Mouse (Mus musculus) hindbrain, embryonic 10.5 days (tissue): ENCODE results near the gene Mgll. TPM values are rescaled to one million over a fixed set of nuclear protein-coding genes. Genes with fewer than 3 reads are reported as not detected.

ENCODE experiments used
- DNase-seq: peaks from one replicate; pipeline ENCODE4 v3.0.0-alpha.2; 2017; ENCODE audit warnings: low spot score
- H3K27ac ChIP-seq: fragments of 300-500 bp; sonication (generic); 2 replicates; pipeline ENCODE4 v1.5.1; 2016; ENCODE audit warnings: mild to moderate bottlenecking, moderate library complexity
- H3K27me3 ChIP-seq: fragments of 300-500 bp; sonication (generic); 2 replicates; pipeline ENCODE4 v1.6.1; 2016; ENCODE audit warnings: mild to moderate bottlenecking; ENCODE audit not compliant: poor library complexity, insufficient read depth, severe bottlenecking
- H3K36me3 ChIP-seq: fragments of 300-500 bp; sonication (generic); 2 replicates; pipeline ENCODE4 v1.6.1; 2016; ENCODE audit warnings: mild to moderate bottlenecking, moderate library complexity
- H3K4me1 ChIP-seq: fragments of 300-500 bp; sonication (generic); replicated peaks from 2 replicates; pipeline ENCODE4 v1.6.1; 2016; ENCODE audit warnings: mild to moderate bottlenecking
- H3K4me3 ChIP-seq: fragments of 300-500 bp; sonication (generic); 2 replicates; pipeline ENCODE4 v1.5.1; 2016; ENCODE audit warnings: mild to moderate bottlenecking, moderate library complexity
- H3K9me3 ChIP-seq: fragments of 300-500 bp; sonication (generic); 2 replicates; pipeline ENCODE4 v1.6.1; 2016; ENCODE audit warnings: mild to moderate bottlenecking, moderate library complexity
- WGBS: fragments of 180-500 bp; shearing (Covaris S2); methylation state at CpG from one replicate; pipeline ENCODE4 v1.1.7; 2016; 5-methylcytosine and 5-hydroxymethylcytosine counted together
- polyA plus RNA-seq: library from polyadenylated mRNA; unstranded; fragments of >200 nt; fragmentation: Nextera tagmentation; extraction: Ambion mirVana; gene quantifications from 2 replicates; pipeline ENCODE4 v1.2.1, GENCODE M21; 2016

Gene Mgll
- polyA plus RNA-seq, 1 experiment from 2014 or later: 4.3 TPM

- WGBS: 83% methylated on average over 15 of the region's 15 CpGs
- H3K27me3 ChIP-seq: peaks cover 14% of the 10 kb centered on the region
- H3K4me1 ChIP-seq: peaks cover 81% of the 10 kb centered on the region
- no peaks in the 10 kb centered on the region for H3K36me3 ChIP-seq
- H3K9me3 ChIP-seq: no peaks in the 10 kb centered on the region
- no peak overlapping the region for H3K4me3 ChIP-seq
- peak overlapping the region; percentile 54; the same call in 1 of the 2 replicates for H3K27ac ChIP-seq
- no peak for DNase-seq
Observed at GRCm38 (mm10) chr6:88786732-88787445, 62.7 kb downstream of the Mgll start.

GRCm38 (mm10) chr6:88787496-88787895 is 63.3 kb downstream of the Mgll start:
- peak; percentile 42 for DNase-seq
- Histone ChIP-seq H3K9me3 (no peaks in the 10 kb centered on the region), H3K27ac (peak overlapping the region; percentile 54; the same call in 1 of the 2 replicates), H3K4me3 (no peak overlapping the region; the same call in 1 of the 2 replicates), H3K4me1 (peaks cover 81% of the 10 kb centered on the region), H3K36me3 (no peaks in the 10 kb centered on the region), H3K27me3 (peaks cover 8% of the 10 kb centered on the region)
- WGBS: 54% methylated on average over 14 of the region's 14 CpGs

GRCm38 (mm10) chr6:88788219-88788618 is 64.0 kb downstream of the Mgll start:
- H3K4me1 ChIP-seq: peaks cover 84% of the 10 kb centered on the region
- WGBS: 76% methylated on average over 11 of the region's 11 CpGs
- no peak for DNase-seq
- H3K36me3 ChIP-seq: no peaks in the 10 kb centered on the region
- H3K4me3 ChIP-seq: no peak overlapping the region
- H3K9me3 ChIP-seq: no peaks in the 10 kb centered on the region
- H3K27me3 ChIP-seq: peaks cover 7% of the 10 kb centered on the region; the same call in 1 of the 2 replicates
- H3K27ac ChIP-seq: peak overlapping the region; percentile 56; the same call in 1 of the 2 replicates

- Histone ChIP-seq H3K4me3 (no peak overlapping the region), H3K36me3 (no peaks in the 10 kb centered on the region), H3K27me3 (peaks cover 7% of the 10 kb centered on the region; the same call in 1 of the 2 replicates), H3K4me1 (peaks cover 81% of the 10 kb centered on the region), H3K27ac (no peak overlapping the region), H3K9me3 (no peaks in the 10 kb centered on the region)
- no peak for DNase-seq
- WGBS: 55% methylated on average over 9 of the region's 9 CpGs
Observed at GRCm38 (mm10) chr6:88791299-88791698, 67.1 kb downstream of the Mgll start.

- 33% methylated on average over 7 of the region's 7 CpGs for WGBS
- no peaks in the 10 kb centered on the region for H3K9me3 ChIP-seq
- H3K4me3 ChIP-seq: no peak overlapping the region
- H3K4me1 ChIP-seq: peaks cover 72% of the 10 kb centered on the region
- H3K36me3 ChIP-seq: no peaks in the 10 kb centered on the region
- DNase-seq: peak; percentile 64
- peaks cover 4% of the 10 kb centered on the region; the same call in 1 of the 2 replicates for H3K27me3 ChIP-seq
- peak overlapping the region; percentile 40 for H3K27ac ChIP-seq
Observed at GRCm38 (mm10) chr6:88792147-88792691, 68.0 kb downstream of the Mgll start.

- peaks cover 63% of the 10 kb centered on the region for H3K4me1 ChIP-seq
- WGBS: 54% methylated on average over 2 of the region's 2 CpGs
Observed at GRCm38 (mm10) chr6:88793243-88793642, 69.0 kb downstream of the Mgll start.

GRCm38 (mm10) chr6:88793872-88794271 is 69.7 kb downstream of the Mgll start:
- no peak for DNase-seq
- Histone ChIP-seq H3K36me3 (no peaks in the 10 kb centered on the region), H3K9me3 (no peaks in the 10 kb centered on the region), H3K4me1 (peaks cover 56% of the 10 kb centered on the region), H3K27me3 (no peaks in the 10 kb centered on the region; the same call in 1 of the 2 replicates), H3K4me3 (no peak overlapping the region), H3K27ac (no peak overlapping the region)
- 84% methylated on average over 13 of the region's 13 CpGs for WGBS

More at GRCm38 (mm10) chr6:88793243-88793642, 69.0 kb downstream of the Mgll start:
- Histone ChIP-seq H3K27me3 (no peaks in the 10 kb centered on the region; the same call in 1 of the 2 replicates), H3K27ac (0 out of 2 replicates have a peak overlapping the region, but pooled peaks have one; percentile 16), H3K4me3 (no peak overlapping the region), H3K9me3 (no peaks in the 10 kb centered on the region), H3K36me3 (no peaks in the 10 kb centered on the region)
- peak; percentile 47 for DNase-seq

- no peak for DNase-seq
- WGBS: 77% methylated on average over 14 of the region's 14 CpGs
- Histone ChIP-seq H3K27me3 (no peaks in the 10 kb centered on the region), H3K4me1 (peaks cover 50% of the 10 kb centered on the region), H3K36me3 (no peaks in the 10 kb centered on the region), H3K27ac (no peak overlapping the region), H3K4me3 (no peak overlapping the region), H3K9me3 (no peaks in the 10 kb centered on the region)
Observed at GRCm38 (mm10) chr6:88794561-88794971, 70.4 kb downstream of the Mgll start.

GRCm38 (mm10) chr6:88800191-88800590 is 76.0 kb downstream of the Mgll start:
- peaks cover 25% of the 10 kb centered on the region for H3K4me1 ChIP-seq
- no peaks in the 10 kb centered on the region for H3K36me3 ChIP-seq
- no peaks in the 10 kb centered on the region for H3K9me3 ChIP-seq
- no peak overlapping the region for H3K4me3 ChIP-seq
- H3K27me3 ChIP-seq: no peaks in the 10 kb centered on the region
- DNase-seq: no peak
- no peak overlapping the region for H3K27ac ChIP-seq
- 85% methylated on average over 7 of the region's 7 CpGs for WGBS

GRCm38 (mm10) chr6:88800735-88801134 is 76.5 kb downstream of the Mgll start:
- no peaks in the 10 kb centered on the region for H3K27me3 ChIP-seq
- H3K4me1 ChIP-seq: peaks cover 20% of the 10 kb centered on the region
- H3K36me3 ChIP-seq: no peaks in the 10 kb centered on the region
- H3K4me3 ChIP-seq: no peak overlapping the region
- no peaks in the 10 kb centered on the region for H3K9me3 ChIP-seq
- 53% methylated on average over 3 of the region's 3 CpGs for WGBS
- peak overlapping the region; percentile 25; the same call in 1 of the 2 replicates for H3K27ac ChIP-seq
- DNase-seq: no peak

GRCm38 (mm10) chr6:88803051-88803450 is 78.8 kb downstream of the Mgll start:
- no peaks in the 10 kb centered on the region for H3K27me3 ChIP-seq
- DNase-seq: no peak
- H3K4me1 ChIP-seq: peaks cover 30% of the 10 kb centered on the region
- no peak overlapping the region for H3K27ac ChIP-seq
- no peaks in the 10 kb centered on the region for H3K36me3 ChIP-seq
- H3K9me3 ChIP-seq: no peaks in the 10 kb centered on the region
- 90% methylated on average over 7 of the region's 7 CpGs for WGBS
- H3K4me3 ChIP-seq: no peak overlapping the region

- Histone ChIP-seq H3K4me1 (peaks cover 39% of the 10 kb centered on the region), H3K27ac (no peak overlapping the region), H3K4me3 (no peak overlapping the region), H3K36me3 (no peaks in the 10 kb centered on the region), H3K27me3 (no peaks in the 10 kb centered on the region), H3K9me3 (no peaks in the 10 kb centered on the region)
- 90% methylated on average over 4 of the region's 4 CpGs for WGBS
- no peak for DNase-seq
Observed at GRCm38 (mm10) chr6:88803957-88804695, 79.9 kb downstream of the Mgll start.
